Mouse (Mus musculus) olfactory bulb, adult 2 months (tissue): ENCODE measurements around the gene Plvap.

Experiments used
- CTCF ChIP-seq: fragments of 200-500 bp; IDR thresholded peaks from 2 replicates; pipeline ENCODE4 v1.5.1; 2012; ENCODE audit warnings: low read depth, mild to moderate bottlenecking, low read length, moderate library complexity; ENCODE audit not compliant: insufficient read depth
- POLR2A ChIP-seq: fragments of 200-500 bp; IDR thresholded peaks from 2 replicates; pipeline ENCODE4 v1.6.1; 2012; ENCODE audit warnings: mild to moderate bottlenecking, low read depth, low read length, moderate library complexity; ENCODE audit not compliant: insufficient read depth

GRCm38 (mm10) chr8:71461152-71461840, 50.3 kb downstream of the Plvap start:
- TF ChIP-seq POLR2A (no peak), CTCF (no peak)
